Mouse (Mus musculus) heart, postnatal 10 days (tissue): ENCODE results near the gene Klhl32. TPM values are rescaled to one million over a fixed set of nuclear protein-coding genes. Genes with fewer than 3 reads are reported as not detected.

Experiments used
- DNase-seq, 2 experiments: peaks; one replicate each; pipeline ENCODE4 v3.0.0; 2021
- intact Hi-C: fragments of 180-260 bp; cut with DNase I; formaldehyde crosslinking; loops from one replicate; pipeline ENCODE4 v1.15.1; 2025
- total RNA-seq, 2 experiments: library from RNA; stranded (reverse); gene quantifications; 2 replicates each; pipeline ENCODE4 v1.2.3; 2021

Gene Klhl32
- total RNA-seq, 2 experiments from 2014 or later = 1.0 to 1.2 TPM

- DNase-seq = no peak
- intact Hi-C loops = no loop called here
Measured at GRCm38 (mm10) chr4:24797280-24797679, 53.6 kb downstream of the Klhl32 start.

- intact Hi-C loops = no loop called here
- peak; percentile 67 to 78 for DNase-seq
Measured at GRCm38 (mm10) chr4:24796229-24796628, 54.7 kb downstream of the Klhl32 start.

GRCm38 (mm10) chr4:24795180-24795579 lies 55.7 kb downstream of the Klhl32 start:
- intact Hi-C loops = no loop called here

DNA sequence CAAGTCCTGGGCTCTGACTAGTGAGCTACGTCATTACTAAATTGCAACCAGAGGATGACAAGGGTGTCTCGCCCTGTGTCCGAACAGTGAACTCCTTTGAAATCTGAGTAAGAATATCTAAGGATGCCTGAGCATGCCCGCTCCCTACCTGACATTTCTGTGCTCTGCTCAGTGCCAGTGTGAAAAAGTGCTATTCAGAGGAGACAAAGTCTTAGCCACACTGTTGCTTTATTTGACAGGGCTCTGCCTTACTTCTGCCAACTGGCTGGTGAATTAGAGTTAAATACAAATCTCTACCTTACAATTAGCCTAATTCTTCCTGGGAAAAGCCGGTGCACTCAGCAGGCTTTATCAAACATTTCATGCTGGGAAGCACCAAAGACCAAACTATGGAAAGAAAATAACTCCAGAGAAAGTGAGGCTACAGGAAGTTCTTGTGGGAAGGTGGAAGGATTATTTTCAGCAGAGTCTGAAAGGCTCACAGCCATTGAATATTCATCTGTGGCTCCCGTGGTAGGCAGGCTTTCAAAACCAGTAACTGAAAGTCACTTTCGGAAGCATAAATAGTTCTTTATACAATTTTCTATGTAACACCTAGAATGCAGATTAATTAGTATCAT lies 57.1 kb downstream of the Klhl32 start:
- no peak for DNase-seq
- intact Hi-C loops = no loop called here

More at GRCm38 (mm10) chr4:24795180-24795579, 55.7 kb downstream of the Klhl32 start:
- DNase-seq = no peak

DNA sequence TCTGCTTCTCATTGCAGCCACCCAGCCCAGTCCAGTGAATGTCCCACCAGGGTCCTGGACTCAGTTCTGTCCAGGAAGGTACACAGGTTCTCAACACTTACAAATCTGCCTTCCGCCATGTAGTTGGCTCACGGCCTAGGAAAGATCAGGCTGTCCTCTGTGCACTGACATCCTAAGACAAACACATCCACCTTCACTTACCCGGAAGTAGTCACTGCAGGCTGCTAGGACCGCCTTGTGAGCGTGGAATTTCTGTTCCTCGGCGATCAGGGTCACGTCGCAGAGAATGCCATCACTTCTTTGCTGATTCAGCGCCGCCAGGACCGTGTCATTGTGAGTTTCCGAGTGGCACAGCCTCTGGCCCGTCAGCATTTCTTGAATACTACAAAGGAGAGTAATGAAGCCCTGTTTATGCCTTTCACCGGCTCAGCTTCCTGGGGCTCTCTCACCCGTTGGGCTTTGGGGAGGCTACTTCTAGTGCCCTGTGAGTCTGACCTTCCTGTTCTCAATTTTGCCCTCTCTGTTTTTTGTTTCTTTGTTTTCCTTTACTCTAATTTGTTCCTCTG lies 58.4 kb downstream of the Klhl32 start:
- peak in 1 of 2 experiments; percentile 14 for DNase-seq
- intact Hi-C loops = no loop called here

DNA sequence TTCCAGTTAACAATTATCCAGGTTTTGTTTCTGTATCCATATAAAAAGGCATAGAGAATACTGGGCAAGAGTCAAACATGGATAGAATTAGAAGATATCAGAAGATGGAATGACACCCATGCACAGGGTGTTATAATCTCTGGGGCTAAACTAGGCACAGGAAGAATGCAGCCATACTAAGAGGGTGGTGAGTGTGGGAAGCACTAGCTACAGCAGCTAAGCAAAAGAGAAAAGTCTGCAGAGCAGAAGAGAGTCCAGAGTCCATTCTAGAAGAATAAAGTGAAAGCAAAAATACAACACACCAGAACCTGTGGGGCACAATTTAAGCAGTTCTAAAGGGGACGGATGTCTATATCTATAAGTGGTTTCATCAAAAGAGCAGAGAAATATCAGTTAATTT lies 61.6 kb downstream of the Klhl32 start:
- intact Hi-C loops = no loop called here
- DNase-seq = no peak

DNA sequence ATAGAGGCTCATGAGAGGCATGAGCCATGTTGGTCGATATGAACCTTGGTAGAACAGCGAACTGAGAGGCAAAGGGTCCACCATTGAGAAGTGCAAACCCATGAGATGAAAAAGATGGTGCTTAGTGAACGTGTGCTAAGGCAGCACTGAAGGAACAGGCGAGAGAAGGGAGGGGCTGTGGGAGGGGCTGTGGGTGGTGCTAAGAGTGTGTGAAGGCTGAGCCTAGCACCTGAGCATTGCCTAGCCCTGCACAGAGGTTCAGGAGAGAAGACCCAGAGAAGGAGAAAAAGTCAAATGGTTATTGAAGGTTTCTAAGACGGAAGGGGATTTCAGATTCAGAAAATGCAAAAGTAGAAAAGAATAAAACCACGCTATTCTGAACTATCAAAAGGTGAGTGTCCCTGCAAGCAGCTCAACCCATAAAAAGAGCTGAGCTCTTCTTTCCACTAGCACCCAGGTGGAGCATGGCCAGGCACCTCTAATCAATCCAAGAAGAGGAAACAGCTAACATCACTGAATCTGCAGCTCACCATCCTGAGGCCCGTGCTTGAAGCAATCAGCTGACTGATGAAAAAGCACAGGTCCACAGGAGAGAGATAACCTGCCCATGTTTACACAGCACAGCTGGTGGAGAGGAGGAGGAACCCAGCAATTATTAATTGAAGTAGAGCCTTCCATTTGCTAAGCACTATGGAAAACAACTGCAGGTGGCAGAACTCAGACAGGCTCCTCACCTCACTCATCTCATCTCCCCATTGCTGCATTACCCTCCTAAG lies 65.0 kb downstream of the Klhl32 start:
- DNase-seq = no peak
- intact Hi-C loops = no loop called here

GRCm38 (mm10) chr4:24765919-24766318 lies 85.0 kb downstream of the Klhl32 start:
- intact Hi-C loops = no loop called here
- DNase-seq = no peak

DNA sequence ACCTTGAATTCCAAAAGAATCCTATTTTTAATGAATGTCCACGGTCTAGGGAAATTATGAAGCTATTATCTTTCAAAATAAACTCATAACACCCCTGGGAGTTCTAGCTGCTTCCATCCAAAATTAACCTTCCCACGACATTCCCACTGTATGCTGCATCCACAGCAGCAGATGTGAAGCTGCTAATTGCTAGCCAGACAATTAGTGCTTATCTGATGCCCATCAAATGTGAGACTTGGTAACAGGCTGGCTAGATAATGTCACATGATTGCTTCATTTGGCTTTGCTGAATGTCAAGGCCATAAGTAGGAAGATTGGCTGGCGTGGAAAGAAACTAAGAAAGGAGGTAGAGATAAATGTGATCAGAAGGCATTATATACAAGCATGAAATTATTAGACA lies 85.5 kb downstream of the Klhl32 start:
- no peak for DNase-seq
- intact Hi-C loops = no loop called here

- DNase-seq = no peak
- intact Hi-C loops = no loop called here
Measured at GRCm38 (mm10) chr4:24764558-24764957, 86.4 kb downstream of the Klhl32 start.

GRCm38 (mm10) chr4:24763451-24763850 lies 87.5 kb downstream of the Klhl32 start:
- intact Hi-C loops = no loop called here
- no peak for DNase-seq

- DNase-seq = no peak
- intact Hi-C loops = no loop called here
Measured at GRCm38 (mm10) chr4:24758954-24759353, 92.0 kb downstream of the Klhl32 start.

DNA sequence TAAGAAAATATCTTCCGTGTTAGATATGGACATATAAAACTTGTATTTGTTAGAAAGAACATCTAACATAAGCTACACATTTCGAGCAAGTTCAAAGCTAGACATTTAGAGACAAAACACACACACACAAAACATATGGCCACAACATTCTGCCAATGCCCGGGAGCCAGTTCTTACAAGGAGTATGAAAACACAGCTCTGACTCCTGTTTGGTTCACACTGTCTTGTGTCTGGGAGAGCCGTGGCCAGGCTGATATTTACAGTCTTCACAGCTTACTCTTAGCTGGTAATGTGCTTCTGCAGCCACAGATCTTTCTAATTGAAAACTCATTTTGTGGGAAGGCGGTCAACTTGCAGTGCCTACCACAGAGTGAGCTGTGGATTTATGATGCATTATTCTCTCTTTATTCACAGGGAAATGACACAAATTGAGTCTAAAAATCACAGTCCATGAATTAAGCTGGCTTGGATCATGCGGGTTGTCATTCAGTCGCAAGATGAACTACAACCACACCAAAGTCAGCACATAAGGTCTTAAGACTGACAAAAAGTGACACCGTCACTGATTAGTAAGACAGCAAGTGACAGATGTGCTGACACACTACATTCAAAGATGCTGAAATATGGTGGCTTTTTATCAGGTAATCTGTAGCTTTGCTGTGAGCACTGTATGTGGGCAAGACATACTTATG lies 98.3 kb downstream of the Klhl32 start:
- intact Hi-C loops = no loop called here
- DNase-seq = no peak

DNA sequence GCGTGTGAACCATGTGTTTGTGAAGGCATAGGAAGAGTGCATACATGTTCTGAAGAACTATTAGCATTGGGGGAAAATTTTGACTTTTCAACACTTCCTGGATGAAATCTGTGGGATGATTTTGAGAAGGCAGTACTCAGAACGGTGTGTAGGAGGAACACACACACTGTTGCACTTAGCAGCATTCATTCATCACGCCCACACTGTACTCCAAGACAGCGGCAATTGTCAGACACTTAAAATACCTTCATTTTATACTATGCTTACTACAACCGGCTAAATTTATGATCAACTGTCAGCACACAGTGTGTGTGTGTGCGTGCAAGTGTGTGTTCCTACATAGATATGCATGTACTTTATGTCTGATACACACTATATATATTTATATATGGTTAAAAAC lies 113.8 kb downstream of the Klhl32 start:
- intact Hi-C loops = no loop called here
- DNase-seq = no peak

DNA sequence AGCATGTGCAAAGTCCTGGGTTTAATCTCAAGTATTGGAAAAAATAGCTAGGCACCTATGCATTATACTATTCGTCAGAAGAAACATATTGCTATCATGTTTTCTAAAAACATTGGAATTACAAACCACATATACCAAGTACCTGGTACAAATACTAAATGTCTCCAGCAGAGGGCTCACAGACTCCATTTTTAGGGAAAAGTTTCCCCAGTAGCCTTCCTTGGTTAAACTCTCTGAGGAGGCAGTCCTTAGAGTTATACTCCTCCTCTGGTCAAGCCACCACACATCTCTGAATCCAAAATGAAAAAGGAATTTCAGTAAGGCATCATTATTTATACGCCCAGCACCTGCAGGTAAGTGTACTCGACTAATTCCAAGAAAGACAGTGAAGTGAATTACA lies 130.1 kb downstream of the Klhl32 start:
- peak; percentile 70 to 80 for DNase-seq
- intact Hi-C loops = loop anchor here (1.0 to 5.0 kb wide), 2 partner anchors 176 to 461 kb away; no protein-coding TSS in a partner anchor

DNA sequence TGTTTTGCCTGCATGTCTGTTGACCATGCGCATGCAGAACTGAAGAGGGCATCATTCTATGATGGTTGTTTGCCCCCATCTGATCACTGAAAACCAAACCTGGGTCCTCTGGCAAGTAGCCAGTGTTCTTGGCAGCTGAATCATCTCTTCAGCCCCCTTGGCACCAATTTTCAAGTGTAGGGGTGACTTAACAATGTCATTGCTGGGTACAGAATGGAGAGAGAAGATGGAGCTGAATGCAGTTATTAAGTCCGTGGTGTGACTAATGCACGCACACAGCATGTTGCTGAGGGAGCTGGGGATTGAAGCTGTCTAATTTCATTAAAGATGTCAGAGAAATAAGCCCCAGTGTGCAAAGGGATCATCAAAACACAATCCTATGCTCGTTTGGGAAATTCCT lies 135.4 kb downstream of the Klhl32 start:
- DNase-seq = no peak
- intact Hi-C loops = no loop called here

DNA sequence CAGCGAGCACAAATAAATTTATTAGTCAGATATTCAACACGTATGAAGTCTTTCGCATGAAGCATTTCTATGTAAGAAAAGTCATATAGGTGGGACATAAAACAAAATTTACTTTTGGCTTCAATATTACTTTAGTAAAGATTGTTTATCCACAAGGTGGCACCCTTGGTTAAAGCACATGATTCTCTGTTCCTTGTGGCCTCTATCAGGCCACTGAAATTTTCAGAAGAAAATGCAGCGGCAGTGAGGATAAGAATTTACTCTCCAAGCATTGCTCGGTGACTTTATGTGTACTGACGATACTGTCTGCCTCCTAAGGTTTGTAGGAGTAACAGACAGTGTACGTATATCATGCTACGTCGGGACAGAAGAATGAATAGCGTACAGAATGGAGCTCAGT lies 136.6 kb downstream of the Klhl32 start:
- intact Hi-C loops = no loop called here
- no peak for DNase-seq

- intact Hi-C loops = no loop called here
- peak in 1 of 2 experiments; percentile 14 for DNase-seq
Measured at GRCm38 (mm10) chr4:24698528-24699117, 152.3 kb downstream of the Klhl32 start.

DNA sequence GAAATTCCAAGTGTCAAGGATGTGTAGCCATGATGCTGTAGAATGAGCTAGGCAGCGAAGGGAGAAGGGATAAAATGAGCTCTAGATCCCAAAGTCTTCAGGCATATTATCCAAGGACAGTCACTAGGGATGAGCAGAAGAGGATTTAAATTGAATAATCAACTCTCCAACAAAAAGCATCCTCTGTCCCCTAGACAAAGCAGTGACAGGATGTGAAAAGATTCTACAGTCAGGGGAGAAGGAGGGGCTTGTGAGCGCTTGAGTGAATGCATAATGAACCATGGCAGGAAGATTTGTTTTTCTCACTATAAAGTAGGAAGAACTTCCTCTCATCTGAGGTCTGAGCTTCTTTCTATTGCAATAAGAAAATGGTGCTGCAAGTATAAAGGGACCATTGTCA lies 170.8 kb downstream of the Klhl32 start:
- intact Hi-C loops = no loop called here

GRCm38 (mm10) chr4:24670007-24670406 lies 180.9 kb downstream of the Klhl32 start:
- intact Hi-C loops = no loop called here

More for the DNA sequence above, 170.8 kb downstream of the Klhl32 start:
- DNase-seq = no peak

DNA sequence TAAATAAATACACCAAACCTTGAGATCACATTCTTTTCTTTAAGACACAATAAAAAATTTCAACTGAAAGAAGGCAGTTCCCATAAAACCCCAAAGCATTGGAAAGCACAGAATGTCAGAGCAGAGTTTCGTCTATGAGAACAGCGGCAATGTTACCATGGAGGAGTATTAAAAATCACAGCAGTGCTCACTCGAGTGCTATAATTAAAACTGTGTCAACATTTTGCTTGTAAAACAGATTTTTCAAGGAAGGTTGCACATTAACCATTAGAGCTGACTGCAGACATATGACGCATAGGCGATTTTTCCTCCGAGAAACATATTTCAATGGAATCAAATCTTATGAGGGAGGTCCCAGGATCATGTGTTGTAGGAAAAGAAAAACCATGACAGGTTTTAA lies 191.7 kb downstream of the Klhl32 start:
- intact Hi-C loops = no loop called here

More at GRCm38 (mm10) chr4:24670007-24670406, 180.9 kb downstream of the Klhl32 start:
- DNase-seq = no peak

More for the DNA sequence above, 191.7 kb downstream of the Klhl32 start:
- no peak for DNase-seq
